Mouse (Mus musculus) CD4-positive, CD25-positive, alpha-beta regulatory T cell, adult 2 months (primary cell): ENCODE data around the gene Hspa12a.

Experiments used
- DNase-seq: peaks from one replicate; pipeline ENCODE4 v3.0.0-alpha.2; 2012; ENCODE audit warnings: low read depth, low spot score

Hspa12a gene

DNA sequence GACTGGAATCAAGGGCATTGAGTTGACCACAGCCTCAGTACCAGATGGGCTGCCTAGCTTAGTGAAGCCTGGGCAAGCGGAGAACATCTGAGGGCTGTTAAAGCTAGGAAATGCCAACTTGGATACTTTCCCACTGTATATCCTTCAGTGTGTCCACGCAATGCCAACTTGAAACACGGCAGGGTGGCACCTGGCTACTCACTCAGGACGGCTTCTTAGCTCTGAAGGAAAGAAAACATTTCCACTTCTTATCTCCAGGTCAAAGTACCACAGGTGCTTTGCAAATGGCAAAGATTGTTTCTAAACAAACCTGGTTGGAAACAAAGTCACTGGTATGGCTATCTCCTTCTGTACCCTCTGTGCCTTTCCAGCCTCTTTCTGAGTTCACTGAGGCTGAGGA, 184.6 kb downstream of the Hspa12a start:
- DNase-seq = no peak

DNA sequence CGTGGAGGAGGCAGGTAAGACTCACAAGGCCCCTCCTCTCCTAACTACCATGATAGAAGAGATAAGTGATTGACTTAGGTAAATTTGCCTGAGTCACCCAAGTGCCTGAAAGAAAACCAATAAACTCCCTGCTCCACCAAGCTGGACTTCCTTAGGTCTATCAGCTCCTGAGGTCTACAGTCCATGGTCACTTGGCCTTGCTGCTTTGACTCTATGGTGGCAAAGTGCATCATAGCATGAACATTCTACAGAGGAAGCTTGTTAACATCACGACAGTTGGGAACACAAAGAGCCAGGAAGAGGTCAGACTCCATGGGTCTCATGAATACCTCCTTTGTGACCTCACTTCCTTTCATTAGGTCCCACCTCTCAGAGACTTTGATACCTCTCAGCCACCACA, 191.9 kb downstream of the Hspa12a start:
- no peak for DNase-seq

DNA sequence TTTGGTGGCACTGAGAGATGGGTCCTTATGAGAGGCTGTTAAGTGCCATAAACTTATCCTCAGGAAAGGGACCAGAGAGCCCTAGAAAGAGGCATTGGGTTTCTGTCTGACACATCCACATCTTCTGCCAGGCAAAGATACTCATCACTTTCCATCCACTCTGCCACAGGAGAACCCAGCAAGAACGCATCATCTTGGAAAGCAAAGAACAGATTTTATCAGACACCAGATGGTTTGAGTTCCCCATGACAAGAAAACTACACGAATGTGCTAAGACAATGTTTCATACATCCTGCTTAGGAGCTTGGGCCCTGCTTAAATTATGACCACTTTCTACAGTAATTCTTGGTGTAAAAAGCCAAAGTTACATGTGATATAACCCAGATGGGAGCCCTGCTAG, 192.6 kb downstream of the Hspa12a start:
- no peak for DNase-seq

DNA sequence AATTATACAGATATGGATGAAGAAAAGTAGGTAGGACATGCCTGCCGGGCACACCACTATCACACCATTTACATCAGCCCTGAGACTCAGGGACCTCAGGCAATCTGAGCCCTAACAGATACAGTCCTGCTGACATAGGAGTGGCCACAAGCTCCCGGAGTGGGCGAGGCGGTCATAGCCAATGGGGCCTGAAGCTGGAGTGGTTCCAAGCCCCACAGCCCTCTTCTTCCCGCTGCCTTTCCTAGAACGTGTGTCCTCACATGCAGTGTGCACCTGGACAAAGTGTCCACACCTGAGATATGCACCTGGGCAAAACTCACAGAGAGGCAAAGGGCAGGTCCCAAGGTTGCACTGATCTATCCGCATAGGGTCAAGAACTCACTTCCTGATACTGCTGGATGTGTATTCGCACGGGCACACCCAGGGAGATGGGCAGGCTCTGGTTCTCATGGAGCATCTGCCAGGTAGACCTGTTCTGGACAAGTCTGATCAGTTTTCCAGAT, 195.9 kb downstream of the Hspa12a start:
- DNase-seq = no peak
